Mouse (Mus musculus) thymus, postnatal 36 days (tissue): ENCODE results near the gene Rps29.

Source experiments
- DNase-seq, 2 experiments: peaks; one replicate each; pipeline ENCODE4 v3.0.0; 2022; ENCODE audit warnings: mixed read lengths in 2 of 2

Gene Rps29

DNA sequence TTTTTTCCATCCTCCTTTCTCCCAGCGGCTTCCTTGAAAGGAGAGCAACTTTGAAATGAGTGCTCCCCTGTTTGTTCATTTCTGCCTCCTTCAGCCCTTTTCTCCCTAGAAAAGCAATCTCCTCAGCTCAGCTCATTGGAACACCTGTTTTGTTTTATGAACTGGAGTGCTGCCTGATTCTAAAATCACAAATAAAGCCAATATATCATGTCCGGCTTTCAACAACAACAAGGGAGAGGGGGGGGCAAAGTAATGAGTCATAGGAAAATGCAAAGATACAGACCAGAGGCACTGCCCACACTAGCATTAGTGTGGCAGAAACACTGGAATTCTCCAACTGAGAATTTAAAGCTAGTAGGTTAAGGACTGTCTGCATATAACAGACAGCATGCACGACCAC is 31.4 kb downstream of the Rps29 start:
- DNase-seq = no peak

DNA sequence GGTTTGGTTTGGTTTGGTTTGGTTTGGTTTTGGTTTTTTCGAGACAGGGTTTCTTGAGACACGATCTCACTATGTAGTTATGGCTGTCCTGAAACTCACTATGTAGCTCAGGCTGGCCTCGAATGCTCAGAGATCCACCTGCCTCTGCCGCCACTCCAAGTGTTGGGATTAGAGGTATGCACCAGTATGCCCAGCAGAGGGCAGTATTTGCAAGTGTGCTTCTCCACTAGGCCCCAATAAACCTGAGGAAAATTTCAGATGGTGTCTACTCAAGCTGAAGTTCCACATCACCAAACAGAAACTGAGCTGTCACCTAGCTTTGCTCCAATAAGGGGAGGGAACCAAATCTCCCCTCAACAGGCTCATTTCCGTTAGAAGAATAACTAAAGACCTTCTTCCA is 31.8 kb downstream of the Rps29 start:
- peak; percentile 21 to 27 for DNase-seq

DNA sequence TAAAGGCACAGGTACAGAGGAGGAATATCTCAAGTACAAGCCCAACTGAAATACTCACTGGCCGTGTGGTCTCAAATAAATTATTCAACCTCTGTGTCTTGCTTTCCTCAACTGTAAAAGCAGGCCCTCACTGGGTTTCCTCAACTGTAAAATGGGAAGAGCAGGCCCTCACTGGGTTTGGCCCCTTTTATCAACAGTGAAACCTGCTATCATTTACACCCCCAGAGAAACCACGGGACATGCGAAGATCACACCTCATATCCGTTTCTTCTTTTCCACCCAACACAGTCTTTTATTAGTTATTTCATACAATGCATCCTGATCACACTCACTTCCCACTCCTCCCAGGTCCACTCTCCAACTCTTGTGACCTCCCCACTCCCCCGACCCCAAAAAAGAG is 33.9 kb downstream of the Rps29 start:
- DNase-seq = no peak

DNA sequence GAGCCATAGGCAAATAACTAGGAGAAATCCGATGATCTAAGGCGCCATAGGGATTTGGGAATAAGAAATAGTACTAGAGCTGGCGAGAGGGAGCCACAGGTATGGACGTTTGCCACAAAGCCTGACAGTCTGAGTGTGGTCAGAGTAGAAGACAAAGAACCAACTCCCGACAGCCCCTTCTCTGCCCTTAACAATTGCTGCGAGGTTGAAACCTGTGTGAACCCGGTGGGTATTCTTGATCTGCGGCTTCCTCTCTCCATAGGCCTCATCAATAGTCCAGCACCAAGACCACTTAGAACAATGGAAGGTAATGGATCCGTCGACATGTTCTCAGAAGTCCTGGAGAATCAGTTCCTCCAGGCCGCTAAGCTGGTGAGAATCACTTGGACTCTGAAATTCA is 36.2 kb downstream of the Rps29 start:
- no peak for DNase-seq

DNA sequence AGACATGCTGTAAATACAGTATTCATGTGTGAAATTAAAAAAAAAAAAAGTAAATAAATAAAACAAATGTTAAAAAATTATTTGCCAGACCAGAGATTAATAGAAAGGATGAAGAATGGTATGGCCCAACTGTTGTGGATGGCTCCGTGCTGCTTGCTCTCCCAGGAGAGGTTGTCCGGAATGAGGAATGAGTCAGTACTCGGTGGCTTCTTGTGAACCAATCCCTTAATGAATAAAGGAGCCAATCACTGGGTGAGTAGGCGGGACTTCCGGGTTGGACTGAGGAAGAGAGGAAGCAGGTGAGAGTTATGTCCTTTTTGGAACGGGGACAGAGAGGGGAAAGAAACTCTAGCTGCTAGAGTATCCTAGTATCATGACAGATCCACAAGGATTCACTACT is 39.1 kb downstream of the Rps29 start:
- DNase-seq = no peak
